Mouse (Mus musculus) heart, embryonic 11.5 days (tissue): ENCODE data around the gene H2afx. TPM values are rescaled to one million over a fixed set of nuclear protein-coding genes. Genes with fewer than 3 reads are reported as not detected.
"Not testable (repeated sequence)": the region's sequence is repeated elsewhere in the genome, so short reads cannot be mapped to it uniquely, and the experiment has no call there.

Source experiments
- ATAC-seq: fragments of 200-750 bp; cut with Nextera tagmentation; replicated peaks from 2 replicates; pipeline ENCODE4 v1.8.0; 2017; ENCODE audit warnings: moderate library complexity; ENCODE audit not compliant: insufficient number of reproducible peaks, low FRiP score, low TSS enrichment
- H3K27ac ChIP-seq: fragments of 300-500 bp; sonication (generic); 2 replicates; pipeline ENCODE4 v1.5.1; 2014; ENCODE audit warnings: mild to moderate bottlenecking, low read depth, low read length
- H3K27me3 ChIP-seq: fragments of 300-500 bp; sonication (generic); 2 replicates; pipeline ENCODE4 v1.6.1; 2014; ENCODE audit warnings: mild to moderate bottlenecking, low read length, mixed read lengths; ENCODE audit not compliant: control insufficient read depth, insufficient read depth
- H3K36me3 ChIP-seq: fragments of 300-500 bp; sonication (generic); 2 replicates; pipeline ENCODE4 v1.6.1; 2014; ENCODE audit warnings: mild to moderate bottlenecking, low read length, moderate library complexity, mixed read lengths; ENCODE audit not compliant: control insufficient read depth, insufficient read depth
- H3K4me1 ChIP-seq: fragments of 300-500 bp; sonication (generic); 2 replicates; pipeline ENCODE4 v1.6.1; 2014; ENCODE audit warnings: low read length; ENCODE audit not compliant: control insufficient read depth, insufficient read depth
- H3K4me2 ChIP-seq: fragments of 300-500 bp; sonication (generic); 2 replicates; pipeline ENCODE4 v1.6.1; 2014; ENCODE audit warnings: mild to moderate bottlenecking, moderate library complexity
- H3K4me3 ChIP-seq: fragments of 300-500 bp; sonication (generic); 2 replicates; pipeline ENCODE4 v1.5.1; 2014; ENCODE audit warnings: low read depth, low read length
- H3K9ac ChIP-seq: fragments of 300-500 bp; sonication (generic); 2 replicates; pipeline ENCODE4 v1.6.1; 2014; ENCODE audit warnings: mild to moderate bottlenecking, low read depth, low read length, moderate library complexity
- H3K9me3 ChIP-seq: fragments of 300-500 bp; sonication (generic); replicated peaks from 2 replicates; pipeline ENCODE4 v1.6.1; 2016; ENCODE audit warnings: low read length; ENCODE audit not compliant: control insufficient read depth
- WGBS: fragments of 180-500 bp; shearing (Covaris S2); extraction: QIAGEN DNeasy Blood & Tissue Kit; methylation state at CpG from one replicate; pipeline ENCODE4 v1.1.7; 2014; ENCODE audit not compliant: insufficient replicate concordance; 5-methylcytosine and 5-hydroxymethylcytosine counted together
- polyA plus RNA-seq: library from polyadenylated mRNA; unstranded; fragments of >200 nt; fragmentation: Nextera tagmentation; extraction: Ambion mirVana; gene quantifications from 2 replicates; pipeline ENCODE4 v1.2.1, GENCODE M21; 2014

The H2afx gene
- polyA plus RNA-seq, 1 experiment from 2014 or later: 232 TPM

GRCm38 (mm10) chr9:44323656-44324055 is 10.8 kb upstream of the H2afx start:
- H3K9ac ChIP-seq, H3K9me3 ChIP-seq, H3K4me3 ChIP-seq, H3K27me3 ChIP-seq, ATAC-seq, H3K4me2 ChIP-seq, H3K36me3 ChIP-seq, H3K27ac ChIP-seq: not testable (repeated sequence)
- H3K4me1 ChIP-seq: peaks cover 12% of the 10 kb centered on the region
- WGBS: 72% methylated on average over 4 of the region's 4 CpGs

- Histone ChIP-seq H3K9ac (no peak overlapping the region), H3K27me3 (no peaks in the 10 kb centered on the region), H3K27ac (no peak overlapping the region), H3K9me3 (no peaks in the 10 kb centered on the region), H3K4me2 (no peak overlapping the region), H3K36me3 (peaks cover 3% of the 10 kb centered on the region; the same call in 1 of the 2 replicates), H3K4me1 (peaks cover 11% of the 10 kb centered on the region; the same call in 1 of the 2 replicates), H3K4me3 (no peak overlapping the region)
- ATAC-seq: no peak
- WGBS: 83% methylated on average over 6 of the region's 6 CpGs
Observed at GRCm38 (mm10) chr9:44324147-44324546, 10.3 kb upstream of the H2afx start.

GRCm38 (mm10) chr9:44325032-44325767 is 9.3 kb upstream of the H2afx start:
- H3K4me2 ChIP-seq: peak overlapping the region; percentile 75
- not testable (repeated sequence) for H3K36me3 ChIP-seq, H3K4me3 ChIP-seq, H3K27me3 ChIP-seq, ATAC-seq, H3K9me3 ChIP-seq, H3K27ac ChIP-seq
- H3K4me1 ChIP-seq: peaks cover 11% of the 10 kb centered on the region; the same call in 1 of the 2 replicates
- H3K9ac ChIP-seq: peak overlapping the region; percentile 92; the same call in 1 of the 2 replicates
- WGBS: 66% methylated on average over 7 of the region's 8 CpGs

DNA sequence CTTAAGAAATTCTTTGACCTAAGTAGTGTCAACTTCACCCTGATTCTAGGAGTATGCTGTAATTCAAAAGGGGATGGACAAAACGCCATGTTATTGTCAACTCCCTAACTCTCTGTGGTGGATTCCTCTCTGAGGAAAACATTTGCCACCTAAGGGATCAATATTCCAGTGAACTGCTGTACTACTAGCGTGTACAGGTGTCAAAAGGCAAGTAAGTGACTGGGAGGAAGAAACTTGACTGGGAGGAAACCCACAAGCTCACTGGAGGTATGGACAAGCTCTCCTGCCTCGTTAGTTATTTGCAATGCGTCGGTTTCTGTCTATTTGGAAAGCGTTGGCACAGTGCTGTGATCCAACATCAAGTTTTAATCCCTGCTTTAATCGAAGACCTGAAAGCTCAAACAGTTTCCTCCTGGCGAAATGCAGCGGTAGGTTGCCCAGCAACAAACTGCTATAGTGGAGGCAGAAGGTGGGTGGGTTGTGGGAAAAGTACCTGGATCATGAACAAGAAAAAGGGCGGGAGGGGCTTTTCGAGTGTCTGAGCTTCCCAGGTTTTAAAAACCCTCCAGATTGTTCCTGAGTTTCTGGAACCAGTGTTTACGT is 8.6 kb upstream of the H2afx start, which contains the start of gene Dpagt1:
Dpagt1 (plus strand) TSS at position 252 of the 603 bp plus-strand sequence.
- H3K27me3 ChIP-seq: no peaks in the 10 kb centered on the region
- WGBS: 4% methylated on average over 12 of the region's 12 CpGs
- H3K9me3 ChIP-seq: no peaks in the 10 kb centered on the region
- H3K27ac ChIP-seq: peak within 1 kb of the TSS; percentile 93
- no peak for ATAC-seq
- peak within 1 kb of the TSS; percentile 75 for H3K4me2 ChIP-seq
- H3K9ac ChIP-seq: peak within 1 kb of the TSS; percentile 92
- H3K4me1 ChIP-seq: peaks cover 11% of the 10 kb centered on the region; the same call in 1 of the 2 replicates
- peaks cover 12% of the 10 kb centered on the region for H3K36me3 ChIP-seq
- H3K4me3 ChIP-seq: peak within 1 kb of the TSS; percentile 85

GRCm38 (mm10) chr9:44326371-44327063 is 8.0 kb upstream of the H2afx start:
- peaks cover 12% of the 10 kb centered on the region for H3K36me3 ChIP-seq
- peak overlapping the region; percentile 93 for H3K27ac ChIP-seq
- H3K9me3 ChIP-seq: no peaks in the 10 kb centered on the region
- peak overlapping the region; percentile 92 for H3K9ac ChIP-seq
- peak overlapping the region; percentile 85 for H3K4me3 ChIP-seq
- no peaks in the 10 kb centered on the region for H3K27me3 ChIP-seq
- under 1% methylated on average over 38 of the region's 38 CpGs for WGBS
- peak; percentile 86 for ATAC-seq
- H3K4me1 ChIP-seq: peaks cover 11% of the 10 kb centered on the region; the same call in 1 of the 2 replicates
- H3K4me2 ChIP-seq: peak overlapping the region; percentile 75

- Histone ChIP-seq H3K36me3 (peaks cover 12% of the 10 kb centered on the region), H3K4me1 (peaks cover 11% of the 10 kb centered on the region; the same call in 1 of the 2 replicates), H3K4me3 (peak overlapping the region; percentile 85), H3K27ac (peak overlapping the region; percentile 93), H3K9ac (peak overlapping the region; percentile 92), H3K27me3 (no peaks in the 10 kb centered on the region), H3K9me3 (no peaks in the 10 kb centered on the region), H3K4me2 (peak overlapping the region; percentile 75)
- ATAC-seq: peak; percentile 54
- WGBS: under 1% methylated on average over 22 of the region's 22 CpGs
Observed at GRCm38 (mm10) chr9:44327064-44327711, 7.3 kb upstream of the H2afx start.

GRCm38 (mm10) chr9:44327926-44328325 is 6.6 kb upstream of the H2afx start:
- Histone ChIP-seq H3K36me3 (peaks cover 19% of the 10 kb centered on the region), H3K9ac (peak overlapping the region; percentile 31), H3K4me3 (peak overlapping the region; percentile 85), H3K9me3 (no peaks in the 10 kb centered on the region), H3K27ac (peak overlapping the region; percentile 93; the same call in 1 of the 2 replicates), H3K27me3 (no peaks in the 10 kb centered on the region), H3K4me1 (peaks cover 11% of the 10 kb centered on the region; the same call in 1 of the 2 replicates), H3K4me2 (peak overlapping the region; percentile 75)
- WGBS: 91% methylated on average over 5 of the region's 5 CpGs
- no peak for ATAC-seq

DNA sequence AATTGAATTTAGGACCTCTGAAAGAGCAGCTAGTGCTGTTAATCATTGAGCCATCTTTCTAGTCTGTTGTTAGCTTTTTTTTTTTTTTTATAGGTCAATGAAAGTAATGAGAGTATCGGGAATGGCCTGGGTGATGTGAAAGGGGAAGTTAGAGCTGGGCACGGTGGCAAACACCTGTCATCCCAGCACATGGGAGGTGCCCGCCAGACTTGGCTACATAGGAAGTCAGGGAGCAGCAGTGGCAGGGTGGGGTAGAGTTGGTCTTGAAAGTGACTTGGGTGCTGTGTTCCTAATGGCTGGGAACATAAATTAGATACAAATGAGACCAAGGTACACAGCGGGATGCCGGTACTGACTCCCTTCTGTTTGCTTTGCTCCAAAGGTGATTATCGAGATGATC is 3.8 kb upstream of the H2afx start:
- Histone ChIP-seq H3K9me3 (no peaks in the 10 kb centered on the region), H3K27me3 (no peaks in the 10 kb centered on the region), H3K4me1 (peaks cover 9% of the 10 kb centered on the region; the same call in 1 of the 2 replicates), H3K4me3 (no peak overlapping the region), H3K27ac (no peak overlapping the region), H3K4me2 (no peak overlapping the region), H3K9ac (no peak overlapping the region), H3K36me3 (peaks cover 27% of the 10 kb centered on the region)
- WGBS: 94% methylated on average over 6 of the region's 6 CpGs
- no peak for ATAC-seq
